Mouse (Mus musculus) pancreas, adult 10 weeks (tissue): ENCODE measurements around the gene Dmrt2. TPM values are rescaled to one million over a fixed set of nuclear protein-coding genes. Genes with fewer than 3 reads are reported as not detected.

Experiments
- polyA plus RNA-seq: library from polyadenylated mRNA; stranded (reverse); fragments of 350-450 nt; fragmentation: Illumina TruSeq; extraction: RNeasy Lipid Tissue Mini Kit (QIAGEN cat#74804); gene quantifications from one replicate; pipeline ENCODE4 v1.2.3, GENCODE M21; 2015; ENCODE audit warnings: low read depth, low replicate concordance; ENCODE audit not compliant: insufficient read depth

The Dmrt2 gene
- polyA plus RNA-seq: 0.35 TPM

GRCm38 (mm10) chr19:25672101-25672950 lies at the start of gene Dmrt2:
Gene Dmrt2, plus strand, starts transcription at chr19:25672411.

Other genes with a start within 250 kb of the Dmrt2 start
- gene Dmrt1, start 166.8 kb upstream of the Dmrt2 start, polyA plus RNA-seq: not detected
- not detected for gene Dmrt3, start 62.1 kb upstream of the Dmrt2 start, polyA plus RNA-seq